Mouse (Mus musculus): ENCODE measurements around the gene Samd4b. TPM values are rescaled to one million over a fixed set of nuclear protein-coding genes. Genes with fewer than 3 reads are reported as not detected.
"Not testable (repeated sequence)": the region's sequence is repeated elsewhere in the genome, so short reads cannot be mapped to it uniquely, and the experiment has no call there.

Gene Samd4b
- polyA plus RNA-seq, 1 experiment from 2014 or later, result 40.7 TPM

DNA sequence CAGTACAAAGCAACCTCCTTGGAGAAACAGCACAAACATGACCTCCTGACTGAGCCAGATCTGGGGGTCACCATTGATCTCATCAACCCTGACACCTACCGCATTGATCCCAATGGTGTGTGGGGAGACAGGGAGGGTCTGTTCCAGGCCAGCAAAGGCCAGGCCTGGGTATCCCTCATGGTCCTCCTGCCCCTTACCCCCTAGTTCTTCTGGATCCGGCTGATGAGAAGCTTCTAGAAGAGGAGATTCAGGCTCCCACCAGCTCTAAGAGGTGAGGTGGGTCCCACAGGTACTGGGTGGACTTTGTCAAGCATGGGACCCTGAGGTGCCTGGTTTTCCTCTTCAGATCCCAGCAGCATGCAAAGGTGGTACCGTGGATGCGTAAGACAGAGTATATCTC is 202.5 kb downstream of the Samd4b start:
- no peak overlapping the region for H3K9ac ChIP-seq (ENCODE audit: low read length)
- peaks cover 5% of the 10 kb centered on the region for H3K36me3 ChIP-seq (ENCODE audit: control insufficient read depth, insufficient read depth, low read length)
- no peak overlapping the region for H3K4me2 ChIP-seq (ENCODE audit: low read depth, low read length, severe bottlenecking)
- 95% methylated on average over 4 of the region's 4 CpGs for WGBS
- no peaks in the 10 kb centered on the region for H3K9me3 ChIP-seq (ENCODE audit: control insufficient read depth, low read length)
- no peak overlapping the region for H3K4me3 ChIP-seq (ENCODE audit: low read depth, low read length)
- H3K27me3 ChIP-seq (ENCODE audit: control insufficient read depth, insufficient read depth, low read length), result no peaks in the 10 kb centered on the region
- DNase-seq (ENCODE audit: low spot score) (no peak), ATAC-seq (replicated peaks; ENCODE audit: low FRiP score) (no peak)
- H3K4me1 ChIP-seq (replicated peaks; ENCODE audit: control insufficient read depth, insufficient read depth, low read length), result peaks cover 7% of the 10 kb centered on the region; the same call in 1 of the 2 replicates
- no peak overlapping the region for H3K27ac ChIP-seq (ENCODE audit: low read depth, low read length)

DNA sequence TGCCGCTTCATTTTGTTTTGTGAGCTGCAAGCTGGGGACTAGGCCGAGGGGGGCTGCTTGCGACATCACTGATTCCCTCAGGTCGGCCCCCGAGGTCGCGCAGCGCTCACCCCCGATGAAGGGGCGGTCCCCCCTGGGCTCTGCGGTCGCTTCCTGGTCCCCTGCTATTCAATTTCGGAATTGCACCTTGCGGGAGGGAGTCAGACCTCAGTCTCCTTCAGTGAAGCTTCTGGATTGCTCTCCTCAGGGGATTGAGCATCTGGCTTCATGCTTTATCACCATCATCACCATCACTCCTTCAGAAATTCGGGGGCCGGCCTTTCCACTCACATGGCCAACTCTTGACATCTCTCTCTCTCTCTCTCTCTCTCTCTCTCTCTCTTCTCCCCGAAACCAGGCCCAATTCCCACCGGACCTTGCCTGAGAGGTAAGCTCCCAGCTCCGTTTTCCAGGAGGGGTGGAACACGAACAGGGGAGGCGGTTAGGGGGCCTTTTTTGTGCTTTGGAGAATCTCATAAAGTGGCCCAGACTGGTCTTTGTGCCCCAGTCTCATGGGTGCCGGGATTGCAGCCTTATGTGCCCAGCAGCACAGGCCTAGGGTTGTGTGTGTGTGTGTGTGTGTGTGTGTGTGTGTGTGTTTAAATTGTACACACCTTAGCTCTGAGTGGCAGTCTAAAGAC is 204.5 kb downstream of the Samd4b start:
- no peaks in the 10 kb centered on the region for H3K9me3 ChIP-seq (ENCODE audit: control insufficient read depth, low read length)
- no peaks in the 10 kb centered on the region for H3K27me3 ChIP-seq (ENCODE audit: control insufficient read depth, insufficient read depth, low read length)
- peak overlapping the region; percentile 84 for H3K4me2 ChIP-seq (ENCODE audit: low read depth, low read length, severe bottlenecking)
- ATAC-seq (replicated peaks; ENCODE audit: low FRiP score) (no peak), DNase-seq (ENCODE audit: low spot score) (no peak)
- peak overlapping the region; percentile 80 for H3K9ac ChIP-seq (ENCODE audit: low read length)
- 7% methylated on average over 22 of the region's 22 CpGs for WGBS
- H3K4me1 ChIP-seq (replicated peaks; ENCODE audit: control insufficient read depth, insufficient read depth, low read length), result peaks cover 7% of the 10 kb centered on the region; the same call in 1 of the 2 replicates
- H3K36me3 ChIP-seq (ENCODE audit: control insufficient read depth, insufficient read depth, low read length), result peaks cover 9% of the 10 kb centered on the region
- peak overlapping the region; percentile 83 for H3K4me3 ChIP-seq (ENCODE audit: low read depth, low read length)
- no peak overlapping the region for H3K27ac ChIP-seq (ENCODE audit: low read depth, low read length)

DNA sequence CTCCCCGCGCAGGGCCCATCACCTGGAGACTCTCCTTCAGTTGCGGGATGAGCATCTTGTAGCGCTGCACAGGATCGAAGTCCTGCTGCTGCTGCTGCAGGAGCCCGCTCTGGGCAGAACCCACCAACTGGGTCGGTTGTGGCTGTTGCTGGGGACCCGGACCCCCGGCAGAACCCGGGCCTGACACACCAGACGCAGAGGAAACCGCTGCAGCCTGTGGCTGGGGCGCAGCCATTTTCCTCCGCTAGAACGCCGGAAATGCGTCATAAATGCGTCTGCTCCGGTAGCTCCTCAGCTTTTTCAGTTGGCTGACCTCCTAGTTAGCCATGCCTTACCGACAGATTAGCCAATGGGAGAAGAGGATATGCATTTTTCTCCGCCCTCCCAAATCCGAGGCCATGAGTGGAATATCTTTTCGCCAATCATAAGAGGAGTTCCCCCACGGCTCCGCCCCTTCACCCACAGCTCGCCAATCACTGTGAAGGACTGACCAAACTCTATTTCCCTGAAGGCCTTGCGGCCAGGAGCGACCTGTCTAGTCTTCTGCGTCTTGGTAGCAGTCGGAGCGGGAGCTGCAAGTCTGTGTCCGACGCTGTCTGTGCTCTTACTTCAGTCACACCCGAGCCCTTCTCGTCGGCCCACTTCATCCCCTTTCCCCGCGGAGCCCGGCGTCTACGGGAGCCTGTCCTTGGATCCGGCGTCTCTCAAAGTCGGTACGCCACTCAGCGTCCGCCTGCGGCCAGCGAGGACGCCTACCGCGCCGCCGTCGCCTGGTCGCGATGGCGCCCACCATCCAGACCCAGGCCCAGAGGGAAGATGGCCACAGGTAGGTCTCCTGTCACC is 205.3 kb downstream of the Samd4b start, which contains the start of the genes Med29 and Paf1:
Gene Med29, minus strand, starts transcription at position 280 of the 843 bp plus-strand sequence.
Gene Paf1, plus strand, starts transcription at position 523 of the 843 bp plus-strand sequence.
- peaks cover 7% of the 10 kb centered on the region; the same call in 1 of the 2 replicates for H3K4me1 ChIP-seq (replicated peaks; ENCODE audit: control insufficient read depth, insufficient read depth, low read length)
- H3K4me2 ChIP-seq (ENCODE audit: low read depth, low read length, severe bottlenecking), result peak within 1 kb of the TSS; percentile 84
- H3K4me3 ChIP-seq (ENCODE audit: low read depth, low read length), result peak within 1 kb of the TSS; percentile 83
- no peak within 1 kb of the TSS for H3K27ac ChIP-seq (ENCODE audit: low read depth, low read length)
- under 1% methylated on average over 58 of the region's 58 CpGs for WGBS
- ATAC-seq (replicated peaks; ENCODE audit: low FRiP score) (peak; percentile 99), DNase-seq (ENCODE audit: low spot score) (peak; percentile 95)
- no peaks in the 10 kb centered on the region for H3K27me3 ChIP-seq (ENCODE audit: control insufficient read depth, insufficient read depth, low read length)
- H3K9me3 ChIP-seq (ENCODE audit: control insufficient read depth, low read length), result no peaks in the 10 kb centered on the region
- peak within 1 kb of the TSS; percentile 80 for H3K9ac ChIP-seq (ENCODE audit: low read length)
- H3K36me3 ChIP-seq (ENCODE audit: control insufficient read depth, insufficient read depth, low read length), result peaks cover 11% of the 10 kb centered on the region

DNA sequence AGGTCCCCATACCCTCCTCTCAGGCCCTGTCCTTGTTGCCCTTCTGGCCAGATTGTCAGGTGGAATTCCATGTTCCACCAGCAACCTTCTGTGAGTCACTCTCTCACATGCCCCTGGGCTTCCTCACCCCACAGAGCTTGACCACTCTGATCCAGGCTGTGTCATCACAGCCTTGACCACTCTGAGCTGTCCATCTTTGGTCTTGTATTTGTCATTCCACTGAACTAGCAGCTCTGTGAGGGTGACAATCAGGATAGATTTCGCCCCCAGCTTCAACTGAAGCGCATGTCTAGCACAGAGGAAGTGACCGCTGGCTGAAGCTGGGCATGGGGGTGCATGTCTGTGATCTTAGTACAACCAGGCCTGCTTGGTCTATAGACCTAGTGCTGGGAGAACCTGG is 207.6 kb downstream of the Samd4b start:
- Histone ChIP-seq H3K27me3 (ENCODE audit: control insufficient read depth, insufficient read depth, low read length) (no peaks in the 10 kb centered on the region), H3K4me3 (ENCODE audit: low read depth, low read length) (no peak overlapping the region), H3K4me2 (ENCODE audit: low read depth, low read length, severe bottlenecking) (no peak overlapping the region), H3K9ac (ENCODE audit: low read length) (no peak overlapping the region), H3K27ac (ENCODE audit: low read depth, low read length) (no peak overlapping the region), H3K4me1 (replicated peaks; ENCODE audit: control insufficient read depth, insufficient read depth, low read length) (peaks cover 7% of the 10 kb centered on the region; the same call in 1 of the 2 replicates), H3K9me3 (ENCODE audit: control insufficient read depth, low read length) (no peaks in the 10 kb centered on the region), H3K36me3 (ENCODE audit: control insufficient read depth, insufficient read depth, low read length) (peaks cover 7% of the 10 kb centered on the region; the same call in 1 of the 2 replicates)
- no peak for ATAC-seq (replicated peaks; ENCODE audit: low FRiP score)
- no peak for DNase-seq (ENCODE audit: low spot score)
- WGBS, result 94% methylated on average over 3 of the region's 3 CpGs

DNA sequence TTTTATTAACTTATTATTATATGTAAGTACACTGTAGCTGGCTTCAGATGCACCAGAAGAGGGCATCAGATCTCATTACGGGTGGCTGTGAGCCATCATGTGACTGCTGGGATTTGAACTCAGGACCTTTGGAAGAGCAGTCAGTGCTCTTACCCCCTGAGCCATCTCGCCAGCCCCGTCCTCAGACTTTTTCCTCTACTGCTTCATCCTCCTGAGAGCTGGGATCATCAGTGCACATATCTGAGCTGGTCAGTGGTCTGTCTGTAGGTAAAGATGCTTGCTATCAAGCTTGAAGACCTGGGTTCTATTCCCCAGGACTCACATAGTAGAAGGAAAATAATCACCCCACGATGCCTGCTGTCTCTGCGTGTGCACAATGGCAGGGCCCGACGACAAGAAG is 210.6 kb downstream of the Samd4b start:
- WGBS, result 88% methylated on average over 7 of the region's 7 CpGs
- not testable (repeated sequence) for H3K4me1 ChIP-seq (replicated peaks; ENCODE audit: control insufficient read depth, insufficient read depth, low read length); DNase-seq (ENCODE audit: low spot score); H3K9ac ChIP-seq (ENCODE audit: low read length); H3K4me2 ChIP-seq (ENCODE audit: low read depth, low read length, severe bottlenecking); H3K9me3 ChIP-seq (ENCODE audit: control insufficient read depth, low read length); H3K4me3 ChIP-seq (ENCODE audit: low read depth, low read length); ATAC-seq (replicated peaks; ENCODE audit: low FRiP score); H3K27me3 ChIP-seq (ENCODE audit: control insufficient read depth, insufficient read depth, low read length); H3K36me3 ChIP-seq (ENCODE audit: control insufficient read depth, insufficient read depth, low read length); H3K27ac ChIP-seq (ENCODE audit: low read depth, low read length)

DNA sequence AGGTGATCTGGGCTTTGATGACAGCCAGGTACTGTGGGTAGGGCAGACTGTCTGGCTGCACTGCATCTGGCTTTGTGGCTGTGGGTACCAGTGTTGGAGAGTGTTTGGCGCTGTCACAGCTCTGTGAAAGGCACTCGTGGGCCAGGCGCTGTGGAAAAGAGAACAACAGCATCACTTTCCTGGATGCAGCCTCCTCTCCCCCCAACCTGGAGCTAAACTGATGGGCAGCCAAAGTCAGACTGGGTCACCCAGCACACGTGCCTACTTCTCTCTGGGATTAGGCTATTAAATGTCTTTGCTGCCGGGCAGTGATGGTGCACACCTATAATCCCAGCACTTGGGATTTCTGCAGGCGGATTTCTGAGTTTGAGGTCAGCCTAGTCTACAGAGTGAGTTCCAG is 211.1 kb downstream of the Samd4b start:
- not testable (repeated sequence) for H3K27ac ChIP-seq (ENCODE audit: low read depth, low read length); H3K4me1 ChIP-seq (replicated peaks; ENCODE audit: control insufficient read depth, insufficient read depth, low read length); H3K4me2 ChIP-seq (ENCODE audit: low read depth, low read length, severe bottlenecking); H3K9me3 ChIP-seq (ENCODE audit: control insufficient read depth, low read length); H3K4me3 ChIP-seq (ENCODE audit: low read depth, low read length); H3K9ac ChIP-seq (ENCODE audit: low read length); H3K36me3 ChIP-seq (ENCODE audit: control insufficient read depth, insufficient read depth, low read length); DNase-seq (ENCODE audit: low spot score); ATAC-seq (replicated peaks; ENCODE audit: low FRiP score); H3K27me3 ChIP-seq (ENCODE audit: control insufficient read depth, insufficient read depth, low read length)
- WGBS, result 86% methylated on average over 6 of the region's 6 CpGs

DNA sequence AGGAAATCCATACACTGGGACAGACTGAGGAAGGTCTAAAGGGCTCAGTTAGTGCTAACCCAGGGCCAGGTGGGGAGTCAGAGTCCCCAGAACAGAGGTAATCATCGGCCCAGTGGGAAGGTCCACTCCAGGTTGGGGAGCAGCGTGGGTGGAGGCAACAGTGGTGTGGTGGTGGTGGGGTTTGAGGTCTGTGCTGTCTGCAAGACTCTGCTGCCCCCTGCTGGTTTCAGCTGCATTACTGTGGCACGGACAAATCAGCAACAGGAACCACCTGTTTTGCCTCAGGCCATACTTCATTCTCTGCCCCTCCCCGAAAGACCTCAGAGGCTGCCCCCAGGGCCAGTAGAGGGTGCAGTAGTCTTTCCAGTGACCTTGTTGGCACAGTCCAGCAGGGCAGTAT is 211.5 kb downstream of the Samd4b start:
- peaks cover 7% of the 10 kb centered on the region; the same call in 1 of the 2 replicates for H3K36me3 ChIP-seq (ENCODE audit: control insufficient read depth, insufficient read depth, low read length)
- H3K27me3 ChIP-seq (ENCODE audit: control insufficient read depth, insufficient read depth, low read length), result no peaks in the 10 kb centered on the region
- H3K9me3 ChIP-seq (ENCODE audit: control insufficient read depth, low read length), result no peaks in the 10 kb centered on the region
- H3K4me2 ChIP-seq (ENCODE audit: low read depth, low read length, severe bottlenecking), result no peak overlapping the region
- H3K9ac ChIP-seq (ENCODE audit: low read length), result no peak overlapping the region
- peaks cover 5% of the 10 kb centered on the region; the same call in 1 of the 2 replicates for H3K4me1 ChIP-seq (replicated peaks; ENCODE audit: control insufficient read depth, insufficient read depth, low read length)
- no peak overlapping the region for H3K27ac ChIP-seq (ENCODE audit: low read depth, low read length)
- peak; percentile 91 for DNase-seq (ENCODE audit: low spot score)
- ATAC-seq (replicated peaks; ENCODE audit: low FRiP score), result peak; percentile 67
- WGBS, result 28% methylated on average over 4 of the region's 4 CpGs
- no peak overlapping the region for H3K4me3 ChIP-seq (ENCODE audit: low read depth, low read length)

DNA sequence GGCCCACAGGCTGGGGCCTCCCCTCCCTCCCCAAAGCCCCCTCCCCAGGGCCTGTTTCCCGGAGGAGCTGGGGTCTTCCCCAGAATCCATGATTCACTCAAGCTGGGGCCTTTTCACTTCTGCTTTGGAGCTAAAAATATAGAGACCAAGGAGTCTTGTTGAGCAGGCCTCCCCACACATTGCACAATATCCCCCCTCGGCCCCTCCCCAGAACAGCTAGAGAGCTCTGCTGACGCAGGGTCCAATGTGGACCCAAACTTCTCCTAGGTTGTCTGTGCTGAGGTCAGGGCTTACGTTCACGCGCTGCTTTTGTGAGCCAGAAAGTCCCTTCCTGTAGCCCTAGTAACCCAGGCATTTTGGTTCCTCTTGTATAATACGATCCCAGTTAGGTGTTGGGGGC is 211.9 kb downstream of the Samd4b start:
- no peak overlapping the region for H3K4me2 ChIP-seq (ENCODE audit: low read depth, low read length, severe bottlenecking)
- 88% methylated on average over 7 of the region's 7 CpGs for WGBS
- H3K27me3 ChIP-seq (ENCODE audit: control insufficient read depth, insufficient read depth, low read length), result no peaks in the 10 kb centered on the region
- DNase-seq (ENCODE audit: low spot score), result no peak
- no peaks in the 10 kb centered on the region for H3K9me3 ChIP-seq (ENCODE audit: control insufficient read depth, low read length)
- ATAC-seq (replicated peaks; ENCODE audit: low FRiP score), result no peak
- H3K4me1 ChIP-seq (replicated peaks; ENCODE audit: control insufficient read depth, insufficient read depth, low read length), result peaks cover 8% of the 10 kb centered on the region; the same call in 1 of the 2 replicates
- H3K4me3 ChIP-seq (ENCODE audit: low read depth, low read length), result no peak overlapping the region
- peaks cover 7% of the 10 kb centered on the region; the same call in 1 of the 2 replicates for H3K36me3 ChIP-seq (ENCODE audit: control insufficient read depth, insufficient read depth, low read length)
- H3K27ac ChIP-seq (ENCODE audit: low read depth, low read length), result no peak overlapping the region
- no peak overlapping the region for H3K9ac ChIP-seq (ENCODE audit: low read length)

Data from forebrain, embryonic 11.5 days (tissue).